Mouse (Mus musculus) lung, postnatal 0 days (tissue): ENCODE measurements at regions not wholly inside any gene's neighbourhood (a gene's known extent, or its start where the extent isn't known, plus 50 kb on each side); places are given as distances from the start of the nearest gene placed in this dataset.

ENCODE experiments used
- CTCF ChIP-seq: IDR thresholded peaks from 2 replicates; pipeline ENCODE4 v1.5.1; 2016; ENCODE audit warnings: antibody characterized with exemption, mild to moderate bottlenecking
- EP300 ChIP-seq: IDR thresholded peaks from 2 replicates; pipeline ENCODE4 v1.6.1; 2016; ENCODE audit warnings: antibody characterized with exemption, mild to moderate bottlenecking, control low read depth

GRCm38 (mm10) chr15:36419943-36420480 is 587.6 kb downstream of the Zfp706 start:
- TF ChIP-seq CTCF (no peak), EP300 (peak; percentile 40; the same call in 1 of the 2 replicates)
